ENCODE assay signal across 9 mouse cellular contexts in the genomic region with DNA sequence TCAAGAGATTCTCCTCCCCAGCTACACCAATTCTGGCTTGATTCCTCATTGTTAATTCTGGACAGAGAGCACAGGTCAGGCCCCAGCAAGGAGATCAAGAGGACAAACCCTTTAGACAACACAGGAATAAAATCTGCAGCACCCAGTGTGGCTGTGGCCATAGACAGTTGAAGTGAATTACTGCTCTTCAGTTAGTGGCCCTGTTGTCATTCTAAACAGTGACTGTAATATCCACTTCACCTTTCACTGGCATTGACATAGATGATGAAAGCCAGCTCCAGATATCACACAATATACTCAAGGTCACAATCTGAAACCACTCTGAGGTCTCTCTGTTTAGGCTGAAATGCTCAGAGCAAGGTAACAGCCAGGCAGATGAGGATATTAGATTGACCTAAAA. TPM values are rescaled to one million over a fixed set of nuclear protein-coding genes. Genes with fewer than 3 reads are reported as not detected.
"Had no signal": no experiment of that assay in that cellular context is flagged by ENCODE, and none has a peak within 500 bp of the region (broad histone marks: within the 10 kb centered on the region; RNA-seq: fewer than 3 reads in every experiment).

No protein-coding gene starts in this region.

RNA-seq across cellular contexts. Expression of gene Zfp981, which starts 56.7 kb away (rescaled TPM):
- polyA plus RNA-seq: heart, embryonic 12.5 days; heart, embryonic 13.5 days; heart, postnatal 0 days; intestine, embryonic 15.5 days; intestine, embryonic 16.5 days; intestine, postnatal 0 days; kidney, adult 2 months; kidney, embryonic 14.5 days; large intestine, adult 2 months had no signal
